Mouse (Mus musculus) regulatory T cell (primary cell): ENCODE measurements around the gene Nxnl1.

Source experiments
- in situ Hi-C: fragments of 300-600 bp; cut with MboI, MseI; formaldehyde crosslinking; loops from one replicate; pipeline ENCODE4 v1.15.1; 2025; ENCODE audit warnings: high pct_unique_total_duplicates

Gene Nxnl1

GRCm38 (mm10) chr8:71566501-71566900 is at the start of gene Nxnl1:
Gene Nxnl1 (minus strand): TSS chr8:71566601.
- in situ Hi-C loops: loop anchor here (5.0 kb wide), 1 partner anchor 91 kb away; no protein-coding TSS in a partner anchor

GRCm38 (mm10) chr8:71613418-71613817 is 47.0 kb upstream of the Nxnl1 start:
- in situ Hi-C loops: loop anchor here (10.0 kb wide), 1 partner anchor 1629 kb away; no protein-coding TSS in a partner anchor

- in situ Hi-C loops: loop anchor here (10.0 kb wide), 1 partner anchor 1627 kb away; no protein-coding TSS in a partner anchor
Measured at GRCm38 (mm10) chr8:71612141-71612540, 45.7 kb upstream of the Nxnl1 start.

DNA sequence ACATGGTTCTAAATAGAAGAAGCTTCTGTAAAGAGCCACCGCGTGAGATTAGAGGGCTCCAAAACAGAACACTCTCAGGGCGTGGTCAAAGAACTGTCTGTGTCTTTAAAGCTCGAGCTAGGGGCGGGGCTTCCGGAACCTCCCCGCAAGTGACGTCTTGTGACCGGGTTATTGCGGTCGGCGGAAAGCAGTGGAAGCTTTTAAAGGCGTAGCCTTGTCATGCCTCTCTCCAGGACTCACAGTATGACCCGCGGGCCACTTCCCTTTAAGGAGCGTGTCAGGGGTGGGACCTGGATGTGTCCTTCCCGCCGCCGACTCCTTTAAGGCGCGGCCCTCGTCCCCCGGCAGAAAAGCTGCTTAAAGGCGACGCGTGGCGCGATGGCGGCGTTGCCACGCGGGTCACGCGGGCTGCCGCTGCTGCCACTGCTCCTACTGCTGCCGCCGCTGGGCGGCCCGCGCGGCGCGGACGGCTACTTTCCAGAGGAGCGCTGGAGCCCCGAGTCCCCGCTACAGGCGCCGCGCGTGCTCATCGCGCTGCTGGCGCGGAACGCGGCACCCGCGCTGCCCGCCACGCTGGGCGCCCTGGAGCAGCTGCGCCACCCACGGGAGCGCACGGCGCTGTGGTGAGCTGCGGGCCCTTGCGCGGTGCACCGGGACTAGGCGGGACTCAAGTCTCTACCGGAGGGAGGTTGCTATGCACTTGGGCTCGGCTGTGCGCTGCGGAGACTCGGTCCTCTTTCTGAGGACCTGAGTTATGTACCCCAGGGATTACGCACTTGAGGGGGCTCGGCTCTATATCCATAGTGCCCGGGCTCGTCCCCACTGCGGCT is 44.6 kb upstream of the Nxnl1 start, which contains the start of gene Colgalt1:
TSS of gene Colgalt1 (plus strand) at position 177 of the 830 bp plus-strand sequence.
- in situ Hi-C loops: loop anchor here (10.0 kb wide), 1 partner anchor 1626 kb away; no protein-coding TSS in a partner anchor

DNA sequence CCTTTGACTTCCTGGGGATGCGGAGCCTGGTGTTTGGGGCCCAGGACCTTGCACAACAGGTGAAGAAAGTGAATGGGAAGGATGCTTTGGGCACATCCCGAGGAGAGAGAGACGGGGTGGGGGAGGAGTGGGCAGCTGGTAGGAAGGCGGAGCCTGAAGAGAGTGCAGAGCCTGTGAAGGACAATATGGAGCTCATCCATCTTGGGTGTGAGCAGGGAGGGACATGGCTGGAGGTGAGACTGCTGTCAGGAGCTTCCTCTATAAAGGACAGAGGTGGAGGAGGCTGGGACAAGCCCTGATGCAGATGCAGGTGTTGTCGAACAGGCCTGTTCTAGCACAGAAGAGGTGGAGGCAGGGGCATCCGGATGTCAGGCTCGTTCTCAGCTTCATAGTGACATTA is 37.6 kb upstream of the Nxnl1 start:
- in situ Hi-C loops: no loop called here

GRCm38 (mm10) chr8:71602666-71603334 is 36.4 kb upstream of the Nxnl1 start:
- in situ Hi-C loops: no loop called here

DNA sequence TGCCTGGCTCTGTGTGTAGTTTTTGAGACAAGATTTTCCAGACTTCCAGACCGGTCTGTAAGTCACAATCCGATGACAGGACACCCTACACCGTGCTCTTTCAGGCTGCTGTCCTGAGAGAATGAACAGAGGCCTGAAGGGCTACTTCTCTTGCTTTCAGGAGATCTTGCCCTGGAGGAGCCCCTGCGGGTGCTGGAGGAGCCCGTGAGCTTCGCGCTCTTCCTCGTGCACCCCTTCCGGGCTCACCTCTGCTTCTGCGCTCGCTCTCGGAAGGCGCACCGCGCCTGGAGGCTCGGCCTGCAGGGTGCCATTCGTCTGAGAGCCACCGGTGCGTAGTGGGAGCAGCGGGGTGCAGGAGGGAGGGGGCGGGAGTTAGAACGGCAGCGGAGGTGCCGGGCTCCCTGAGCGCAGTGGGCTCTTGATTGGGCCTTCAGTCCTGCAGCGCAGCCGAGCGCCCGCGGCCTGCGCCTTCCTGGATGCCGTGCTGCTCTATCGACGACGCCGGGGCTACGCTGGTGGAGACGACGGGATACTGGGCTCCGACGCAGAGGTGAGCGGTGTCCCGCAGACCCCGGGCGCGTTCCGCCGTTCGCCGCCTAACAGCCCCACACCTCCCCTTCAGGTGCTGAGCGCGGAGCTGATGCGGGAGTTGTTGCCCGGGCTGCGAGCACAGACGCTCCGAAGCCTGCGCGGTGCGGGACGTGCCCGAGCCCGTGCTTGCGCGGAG is 35.7 kb upstream of the Nxnl1 start:
- in situ Hi-C loops: no loop called here

- in situ Hi-C loops: no loop called here
Measured at GRCm38 (mm10) chr8:71598841-71599240, 32.4 kb upstream of the Nxnl1 start.

DNA sequence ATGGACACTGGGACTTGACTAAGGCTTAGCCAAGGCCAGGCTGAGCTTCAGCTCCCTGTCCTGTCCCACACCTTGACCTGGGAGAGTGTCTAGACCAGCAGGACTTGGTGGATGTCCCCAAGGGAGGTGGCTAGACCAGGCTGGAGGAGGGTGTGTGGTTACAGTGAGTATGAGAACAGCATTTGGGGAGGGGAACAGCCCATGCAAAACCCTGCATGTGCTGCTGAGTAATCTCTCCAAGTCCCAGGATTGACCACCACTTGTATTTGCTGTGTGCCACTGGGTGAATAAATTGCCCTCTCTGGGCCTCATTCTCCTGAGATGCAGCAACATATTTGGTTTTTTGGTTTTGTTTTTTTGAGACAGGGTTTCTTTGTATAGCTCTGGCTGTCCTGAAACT is 32.0 kb upstream of the Nxnl1 start:
- in situ Hi-C loops: no loop called here

DNA sequence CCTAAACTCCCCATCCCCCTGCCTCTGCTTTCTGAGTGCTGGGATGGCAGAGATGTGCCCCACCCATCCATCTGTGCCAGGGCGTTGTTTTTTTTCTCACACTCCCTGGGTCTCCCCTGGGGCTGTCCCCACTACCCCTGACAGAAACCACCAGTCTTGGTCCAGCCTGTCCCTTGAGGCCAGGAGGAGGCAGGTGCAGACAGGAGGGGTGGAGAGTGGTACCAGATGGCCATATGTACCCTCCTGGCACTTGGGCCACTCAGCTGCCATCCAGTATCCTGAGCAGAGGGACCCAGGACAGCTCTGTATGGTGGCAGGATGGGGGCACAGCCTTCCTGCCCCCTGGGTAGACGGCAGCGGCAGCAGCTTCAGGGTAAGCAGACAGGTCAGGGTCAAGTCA is 31.1 kb upstream of the Nxnl1 start, which contains the start of gene Fam129c:
TSS of gene Fam129c (plus strand) at position 198 of the 400 bp plus-strand sequence.
- in situ Hi-C loops: no loop called here

- in situ Hi-C loops: no loop called here
Measured at GRCm38 (mm10) chr8:71596798-71597197, 30.4 kb upstream of the Nxnl1 start.

DNA sequence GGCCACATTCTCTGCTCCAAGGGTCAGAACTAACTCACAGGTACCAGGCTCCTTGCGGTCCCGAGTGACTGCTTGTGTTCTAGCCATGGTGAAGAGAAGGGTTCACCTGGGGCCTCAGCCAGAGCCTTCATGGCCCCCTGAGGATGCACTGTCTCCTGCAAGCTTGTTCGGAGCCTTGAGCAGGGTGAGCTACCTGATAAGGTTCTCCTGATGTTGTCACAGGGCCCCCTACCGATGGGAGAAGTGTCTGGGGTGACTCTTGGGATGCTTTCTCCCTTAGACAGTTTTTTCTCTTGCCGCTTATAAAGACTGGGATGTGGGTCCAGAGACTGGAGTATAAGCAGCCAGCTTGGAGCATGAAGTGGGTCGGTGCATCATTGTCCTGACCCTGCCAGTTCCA is 30.0 kb upstream of the Nxnl1 start:
- in situ Hi-C loops: no loop called here

GRCm38 (mm10) chr8:71595862-71596261 is 29.5 kb upstream of the Nxnl1 start:
- in situ Hi-C loops: no loop called here

DNA sequence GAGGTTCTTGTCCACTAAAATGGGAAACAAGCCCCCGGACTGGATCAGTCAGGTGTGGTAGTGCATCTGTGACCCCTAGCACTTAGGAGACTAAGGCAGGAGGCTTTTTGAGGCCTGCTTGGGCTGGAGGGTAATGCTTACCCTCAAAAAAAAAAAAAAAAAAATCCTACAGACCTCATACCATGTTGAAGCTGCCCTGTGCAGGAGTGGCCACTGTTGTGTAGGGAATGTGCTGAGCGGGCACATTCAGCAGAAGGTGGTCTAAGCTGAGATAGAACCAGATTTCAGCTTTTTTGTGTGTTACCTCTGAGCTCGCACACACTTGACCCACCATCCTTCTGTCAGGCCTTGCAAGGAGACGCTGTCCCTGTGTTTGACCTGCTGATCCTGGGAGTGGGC is 27.9 kb upstream of the Nxnl1 start:
- in situ Hi-C loops: no loop called here

DNA sequence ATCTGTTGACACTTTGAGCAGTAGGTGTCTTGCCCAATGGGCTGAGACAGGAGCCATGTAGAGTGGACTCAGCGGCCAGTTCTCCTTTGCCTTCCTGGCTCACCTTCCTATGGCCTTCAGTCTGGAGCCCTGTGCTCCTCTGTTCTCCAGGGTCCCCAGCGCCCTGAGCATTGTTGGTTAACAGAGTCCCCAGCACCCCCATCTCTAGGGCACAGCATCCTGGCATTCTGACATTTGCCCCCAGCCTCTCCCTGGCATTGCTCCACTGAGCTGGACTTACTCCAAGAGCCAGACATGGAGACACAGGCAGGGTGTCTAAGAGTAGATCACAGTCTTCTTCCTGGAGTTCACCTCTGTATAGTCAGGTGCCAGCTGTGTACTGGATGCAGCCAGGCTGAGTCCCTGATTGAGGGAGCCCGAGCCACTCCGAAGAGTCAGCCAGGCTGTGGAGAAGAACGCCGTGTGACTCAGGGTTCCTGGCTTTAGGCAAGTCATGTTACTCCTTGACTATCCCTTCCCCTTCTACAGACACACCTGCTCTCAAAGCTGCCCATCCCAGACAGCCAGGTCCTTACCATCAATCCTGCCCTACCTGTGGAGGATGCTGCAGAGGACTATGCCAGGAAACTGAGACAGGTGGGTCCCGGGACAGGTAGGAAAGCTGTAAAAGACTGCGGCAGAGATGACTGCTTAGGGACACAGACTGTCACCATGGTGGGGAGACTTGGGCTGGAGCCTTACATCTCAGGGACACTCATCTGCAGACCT is 27.3 kb upstream of the Nxnl1 start:
- in situ Hi-C loops: no loop called here

DNA sequence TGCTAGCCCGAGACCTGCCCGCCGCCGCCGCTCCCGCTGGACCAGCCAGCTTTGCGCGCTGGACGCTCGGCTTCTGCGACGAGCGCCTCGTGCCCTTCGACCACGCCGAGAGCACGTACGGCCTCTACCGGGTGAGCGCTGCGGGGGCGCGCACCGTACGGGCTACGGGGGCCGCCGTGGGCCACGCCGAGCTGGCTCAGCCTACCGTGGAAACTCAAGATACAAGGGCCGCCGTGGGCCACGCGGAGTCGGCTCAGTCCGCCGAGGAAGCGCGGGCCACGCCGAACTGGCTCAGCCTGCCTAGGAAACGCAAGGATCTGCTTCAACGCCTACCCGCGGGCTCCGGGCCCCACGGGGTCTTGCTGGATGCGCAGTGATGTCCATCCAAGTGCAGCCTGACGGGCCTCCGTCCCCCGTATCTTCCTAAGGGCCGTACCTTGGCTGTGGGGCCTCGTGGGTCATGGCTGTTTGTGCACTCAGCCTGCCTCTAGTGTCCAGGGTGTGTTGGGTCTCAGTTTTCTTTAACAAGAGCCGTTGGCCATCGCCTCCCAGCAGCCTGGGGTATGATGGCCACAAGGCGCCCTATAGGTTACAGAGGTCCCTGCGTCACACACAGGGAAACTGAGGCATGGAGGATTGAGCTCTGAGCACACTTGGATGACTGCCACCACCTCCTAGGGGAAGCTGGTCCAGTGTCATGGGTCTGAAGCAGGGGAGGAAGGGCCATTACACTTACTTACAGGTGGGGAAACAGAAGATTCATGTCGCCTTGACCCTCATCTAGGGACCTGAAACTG is 26.2 kb upstream of the Nxnl1 start:
- in situ Hi-C loops: no loop called here

DNA sequence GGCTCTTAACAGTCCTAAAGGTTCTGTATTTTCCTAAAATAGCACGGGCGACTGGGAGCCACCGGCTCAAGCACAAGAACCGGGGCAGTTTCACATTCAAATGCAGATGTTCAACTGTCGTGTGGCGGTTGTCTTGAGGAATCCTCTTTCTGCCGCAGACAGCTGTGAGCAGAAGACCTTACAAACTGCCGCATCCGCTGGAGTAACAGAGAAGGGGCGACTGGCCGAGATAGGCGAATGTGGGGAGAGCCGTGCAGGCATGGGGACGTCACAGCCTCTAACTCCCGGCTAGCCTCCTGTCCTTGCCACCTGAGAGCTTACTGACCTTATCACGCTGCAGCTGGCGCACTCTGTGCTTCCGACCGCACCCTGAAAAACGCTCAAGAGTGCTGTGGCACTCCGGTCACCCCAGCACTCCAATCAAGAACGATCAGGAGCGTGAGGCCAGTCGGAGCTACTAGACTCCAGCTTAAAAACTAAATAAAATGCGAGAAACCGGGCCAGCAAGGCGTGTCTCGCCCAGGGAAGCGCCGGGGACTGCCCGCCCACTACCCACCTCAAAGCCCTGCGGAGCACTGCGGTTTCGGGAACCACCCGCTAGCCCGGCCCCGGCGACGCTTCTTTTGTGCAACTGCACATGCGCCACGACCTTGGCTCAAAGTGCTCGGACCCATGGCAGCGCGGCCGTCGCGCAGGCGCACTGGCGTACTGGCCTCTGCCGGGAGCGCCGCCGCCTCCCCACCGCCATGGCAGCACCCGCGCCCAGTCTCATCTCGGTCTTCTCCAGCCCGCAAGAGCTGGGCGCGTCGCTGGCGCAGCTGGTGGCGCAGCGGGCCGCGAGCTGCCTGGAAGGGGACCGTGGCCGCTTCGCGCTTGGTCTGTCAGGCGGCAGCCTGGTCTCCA is 25.3 kb upstream of the Nxnl1 start, which contains the start of gene Pgls:
TSS of gene Pgls (plus strand) at position 706 of the 903 bp plus-strand sequence.
- in situ Hi-C loops: no loop called here

DNA sequence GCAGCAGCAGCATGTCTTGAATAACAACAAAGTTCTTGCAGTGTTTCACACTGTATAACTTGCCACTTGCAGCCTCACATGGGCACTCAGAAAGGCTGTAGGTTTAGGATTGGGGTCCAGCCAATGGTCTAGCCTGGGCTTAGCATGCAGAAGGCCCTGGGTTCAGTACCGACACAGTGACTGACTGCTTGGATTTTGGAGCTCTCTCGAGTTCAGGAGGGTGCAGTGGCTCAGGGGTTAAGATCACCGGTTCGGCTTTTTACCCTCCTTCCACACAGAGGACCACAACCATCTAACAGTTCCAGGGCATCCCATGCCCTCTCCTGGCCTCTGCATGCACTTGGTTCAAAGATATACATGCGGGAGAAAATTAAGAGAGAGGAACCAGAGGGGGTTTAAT is 24.6 kb upstream of the Nxnl1 start:
- in situ Hi-C loops: no loop called here

- in situ Hi-C loops: no loop called here
Measured at GRCm38 (mm10) chr8:71588762-71589161, 22.4 kb upstream of the Nxnl1 start.
